Mouse (Mus musculus) MN1 (cell line): ENCODE results near the gene 1110008L16Rik.
"Not testable (repeated sequence)": the region's sequence is repeated elsewhere in the genome, so short reads cannot be mapped to it uniquely, and the experiment has no call there.

ENCODE experiments used
- DNase-seq: peaks from one replicate; pipeline ENCODE4 v3.0.0-alpha.2; 2016; ENCODE audit warnings: low spot score

The 1110008L16Rik gene

DNA sequence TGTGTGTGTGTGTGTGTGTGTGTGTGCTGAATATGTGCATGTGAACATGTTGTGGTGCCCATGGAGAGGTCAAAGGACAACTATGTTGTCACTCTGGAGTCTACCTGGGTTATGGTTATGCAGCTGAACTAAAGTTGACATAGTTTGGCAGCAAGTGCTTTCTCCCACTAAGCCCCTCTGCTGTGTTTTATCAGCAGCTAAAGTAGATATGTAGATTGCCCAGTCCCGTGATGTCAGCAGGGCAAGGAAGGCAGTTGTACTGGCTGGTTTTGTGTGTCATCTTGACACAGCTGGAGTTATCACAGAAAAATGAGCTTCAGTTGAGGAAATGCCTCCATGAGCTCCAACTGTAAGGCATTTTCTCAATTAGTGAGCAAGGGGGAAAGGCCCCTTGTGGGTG, 43.7 kb downstream of the 1110008L16Rik start:
- not testable (repeated sequence) for DNase-seq

GRCm38 (mm10) chr12:55343998-55344397, 44.6 kb downstream of the 1110008L16Rik start:
- DNase-seq, result no peak

- no peak for DNase-seq
Observed at GRCm38 (mm10) chr12:55344583-55344982, 45.2 kb downstream of the 1110008L16Rik start.

DNA sequence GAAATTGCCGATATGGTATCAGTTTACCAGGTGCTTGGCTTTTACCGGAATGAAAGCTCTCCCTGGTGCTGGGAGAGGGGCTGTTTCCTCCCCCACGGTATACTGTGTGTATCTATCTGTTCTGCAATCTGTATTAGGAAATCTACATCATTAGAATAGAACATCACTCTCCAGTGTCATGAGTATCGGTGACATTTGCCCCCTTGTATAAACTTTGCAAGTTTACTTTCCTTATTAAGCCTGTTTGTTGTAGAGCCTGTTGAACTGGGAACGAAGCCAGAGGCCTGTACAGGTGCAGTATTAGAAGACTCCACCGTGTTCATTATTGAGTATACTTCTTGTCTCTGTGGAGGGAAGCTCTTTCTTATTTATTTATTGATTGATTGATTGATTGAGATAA, 54.0 kb downstream of the 1110008L16Rik start:
- DNase-seq, result no peak

GRCm38 (mm10) chr12:55354904-55355303, 55.5 kb downstream of the 1110008L16Rik start:
- DNase-seq, result peak; percentile 79

DNA sequence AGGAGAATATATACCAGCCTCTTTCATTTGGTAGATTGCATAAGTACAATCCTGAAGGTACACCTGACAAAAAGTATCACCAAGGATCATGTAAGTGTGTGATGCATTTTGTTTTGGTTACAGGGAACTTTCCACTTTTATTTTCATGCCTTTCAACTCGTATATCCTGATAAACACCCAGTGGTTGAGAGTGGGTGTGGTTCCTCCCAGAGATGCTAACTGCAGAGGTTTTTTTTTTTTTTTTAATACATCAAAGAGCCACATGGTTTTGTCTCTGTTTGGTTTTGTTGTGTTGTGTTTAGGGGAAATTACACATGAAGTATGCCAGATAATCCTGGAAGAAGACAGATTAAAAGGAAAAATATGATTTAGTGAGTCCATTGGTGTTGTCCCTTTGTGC, 57.9 kb downstream of the 1110008L16Rik start:
- no peak for DNase-seq

GRCm38 (mm10) chr12:55360929-55361328, 61.6 kb downstream of the 1110008L16Rik start:
- DNase-seq, result no peak

DNA sequence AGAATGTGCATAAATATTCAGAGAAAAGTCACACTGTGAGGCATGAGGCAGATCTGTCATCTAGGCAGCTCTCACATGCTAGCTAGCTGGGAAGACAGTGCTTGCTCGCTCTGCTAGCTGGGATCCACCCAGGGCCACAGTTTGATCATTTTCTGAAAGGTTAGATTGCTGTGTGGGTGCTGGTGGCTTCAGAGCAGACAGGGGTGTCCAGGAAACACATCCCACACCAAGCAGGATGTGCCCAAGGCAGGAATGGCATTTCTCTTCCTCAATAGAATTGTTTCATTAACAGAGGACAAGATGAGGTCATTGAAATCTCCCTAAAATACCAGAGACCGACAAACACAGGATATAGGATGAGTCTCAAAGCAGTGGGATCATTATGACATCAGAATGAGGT, 65.7 kb downstream of the 1110008L16Rik start:
- DNase-seq, result no peak

GRCm38 (mm10) chr12:55372424-55373055, 73.2 kb downstream of the 1110008L16Rik start:
- DNase-seq, result peak; percentile 61

GRCm38 (mm10) chr12:55376956-55377609, 77.7 kb downstream of the 1110008L16Rik start:
- no peak for DNase-seq

GRCm38 (mm10) chr12:55377610-55377980, 78.2 kb downstream of the 1110008L16Rik start:
- DNase-seq, result no peak

- DNase-seq, result no peak
Observed at GRCm38 (mm10) chr12:55384023-55384749, 84.8 kb downstream of the 1110008L16Rik start, which contains the start of gene Psma6. TSS of gene Psma6 (plus strand) at chr12:55384222.

DNA sequence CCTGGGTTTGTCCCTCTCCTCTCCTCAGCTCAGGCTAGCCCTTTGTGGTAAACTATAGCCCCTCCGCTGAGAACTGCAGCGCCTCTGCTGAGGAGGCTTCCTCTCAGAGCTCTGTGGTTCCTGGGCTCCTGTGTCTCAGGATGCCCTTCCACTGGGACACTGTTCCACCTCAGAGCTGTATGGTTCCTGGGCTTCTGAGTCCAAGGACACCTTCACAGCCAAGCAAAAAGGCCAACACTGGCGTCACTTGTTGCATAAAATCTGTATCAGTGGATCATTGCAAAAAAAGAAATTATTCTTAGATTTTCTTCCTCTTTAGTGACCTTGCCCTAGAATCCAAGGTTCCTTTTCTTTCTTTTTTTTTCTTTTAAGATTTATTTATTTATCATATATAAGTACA, 85.4 kb downstream of the 1110008L16Rik start:
- no peak for DNase-seq

DNA sequence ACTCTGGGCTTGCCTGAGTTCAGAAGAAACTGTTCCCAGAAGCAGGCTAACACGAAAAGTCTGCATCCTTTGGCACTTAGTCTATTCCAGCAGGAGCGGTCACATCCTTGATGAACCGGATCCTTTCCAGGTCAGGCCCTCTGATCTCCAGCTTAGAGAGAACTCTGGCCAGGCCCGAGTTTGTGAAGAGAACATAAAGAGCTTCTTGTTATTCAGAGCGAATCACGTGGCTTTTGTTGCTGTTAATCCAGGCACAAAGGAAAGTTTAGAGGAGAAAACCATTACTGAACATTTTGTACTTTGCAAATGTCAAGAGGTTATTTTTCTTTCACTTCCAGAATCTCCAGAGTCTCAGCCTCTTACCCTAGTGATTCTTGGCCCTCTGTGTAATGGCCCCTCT, 86.6 kb downstream of the 1110008L16Rik start:
- no peak for DNase-seq

DNA sequence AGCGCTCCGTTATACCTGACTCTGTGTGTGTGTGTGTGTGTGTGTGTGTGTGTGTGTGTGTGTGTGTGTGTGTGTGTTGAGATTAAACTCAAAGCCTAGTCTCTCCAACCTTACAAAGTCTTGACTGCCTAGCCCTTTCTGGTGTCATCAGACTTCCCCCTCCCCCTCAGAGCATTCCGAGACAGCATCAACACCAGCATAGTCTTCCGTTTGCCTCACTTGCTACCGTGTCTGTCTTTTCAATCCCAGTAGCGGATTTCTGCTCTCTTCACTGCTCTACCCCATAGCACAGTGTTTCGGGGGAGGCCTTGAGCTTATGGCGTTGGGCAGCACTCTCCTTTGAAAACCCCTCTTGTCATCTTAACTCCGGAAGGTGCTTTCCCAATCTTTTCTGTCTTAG, 87.1 kb downstream of the 1110008L16Rik start:
- no peak for DNase-seq

DNA sequence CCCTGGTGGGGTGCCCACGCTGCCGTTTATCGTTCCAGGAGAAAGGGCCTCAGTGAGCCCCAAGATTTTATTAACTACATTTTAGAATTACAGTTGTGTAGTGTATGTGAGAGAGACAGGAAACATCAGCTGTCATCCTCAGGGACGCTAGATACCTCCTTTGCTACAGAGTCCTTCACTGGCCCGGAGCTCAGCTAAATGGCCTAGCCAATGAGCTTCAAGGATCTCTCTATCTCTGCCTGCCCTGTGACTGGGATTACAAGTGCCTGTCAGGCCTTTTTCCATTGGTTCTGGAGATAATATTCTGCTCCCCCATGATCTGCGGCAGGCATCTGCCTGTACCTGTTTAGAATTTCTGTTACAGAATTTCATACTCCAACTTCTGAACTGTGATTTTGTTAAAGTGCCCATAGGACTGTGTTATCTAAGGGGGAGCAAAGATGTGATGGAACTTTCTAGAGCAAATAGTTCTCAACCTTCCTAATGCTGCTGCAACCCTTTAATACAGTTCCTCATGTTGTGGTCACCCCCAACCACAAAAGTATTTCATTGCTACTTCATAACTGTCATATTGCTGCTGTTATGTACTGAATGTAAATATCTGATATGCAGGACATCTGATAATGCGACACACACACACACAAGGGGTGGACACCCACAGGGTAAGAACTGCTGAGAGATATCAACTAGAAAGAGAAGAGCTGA, 87.9 kb downstream of the 1110008L16Rik start:
- no peak for DNase-seq

- DNase-seq, result peak; percentile 33
Observed at GRCm38 (mm10) chr12:55387788-55388465, 88.5 kb downstream of the 1110008L16Rik start.

DNA sequence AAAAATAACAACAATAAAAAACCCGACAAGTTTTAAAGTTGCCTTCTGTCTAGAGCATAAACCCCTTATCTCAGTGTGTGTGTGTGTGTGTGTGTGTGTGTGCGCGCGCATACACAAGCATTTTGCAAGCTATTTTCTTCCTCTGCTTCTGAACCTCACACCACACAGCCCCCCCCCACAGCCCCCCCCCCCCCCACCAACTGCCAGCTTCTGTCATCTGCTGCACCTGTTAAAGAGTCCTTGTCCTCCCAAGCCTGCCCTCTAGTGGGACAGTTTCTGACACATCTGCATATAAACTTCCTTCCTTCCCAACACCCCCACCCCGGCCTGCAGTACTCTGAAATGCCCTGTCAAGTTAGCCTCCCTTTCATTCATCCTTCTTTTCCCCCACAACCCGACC, 89.1 kb downstream of the 1110008L16Rik start:
- DNase-seq, result peak; percentile 50

- DNase-seq, result no peak
Observed at GRCm38 (mm10) chr12:55389132-55390081, 90.0 kb downstream of the 1110008L16Rik start.

GRCm38 (mm10) chr12:55392120-55392519, 92.7 kb downstream of the 1110008L16Rik start:
- no peak for DNase-seq
